Mouse (Mus musculus) liver, embryonic 14.5 days (tissue): ENCODE data around the gene R3hdm2. TPM values are rescaled to one million over a fixed set of nuclear protein-coding genes. Genes with fewer than 3 reads are reported as not detected.

Experiments
- ATAC-seq: fragments of 200-750 bp; cut with Nextera tagmentation; 2 replicates; pipeline ENCODE4 v1.8.0; 2017; ENCODE audit warnings: moderate number of reproducible peaks, mild to moderate bottlenecking, moderate library complexity; ENCODE audit not compliant: insufficient read depth
- DNase-seq, 3 experiments: peaks; one replicate each; pipeline ENCODE4 v3.0.0-alpha.2; 2012 to 2013; ENCODE audit warnings: low read depth in 3 of 3, low spot score in 3 of 3
- H3K27ac ChIP-seq: fragments of 300-500 bp; sonication (generic); 2 replicates; pipeline ENCODE4 v1.5.1; 2014; ENCODE audit warnings: moderate library complexity, mild to moderate bottlenecking, control low read depth, inconsistent platforms
- H3K27me3 ChIP-seq: fragments of 300-500 bp; sonication (generic); 2 replicates; pipeline ENCODE4 v1.6.1; 2014; ENCODE audit warnings: mild to moderate bottlenecking, low read length, moderate library complexity; ENCODE audit not compliant: control insufficient read depth, insufficient read depth
- H3K36me3 ChIP-seq: fragments of 300-500 bp; sonication (generic); replicated peaks from 2 replicates; pipeline ENCODE4 v1.6.1; 2014; ENCODE audit warnings: low read depth; ENCODE audit not compliant: control insufficient read depth, insufficient read depth
- H3K4me1 ChIP-seq, 2 experiments: fragments of 200-500 bp in 1 of 2; fragments of 300-500 bp in 1 of 2; sonication (generic) in 1 of 2; replicated peaks; 2 replicates each; pipeline ENCODE4 v1.6.1; 2012 to 2014; ENCODE audit warnings: antibody characterized with exemption in 1 of 2, inconsistent platforms in 1 of 2, low read length in 1 of 2; ENCODE audit not compliant: control insufficient read depth in 2 of 2, insufficient read depth in 2 of 2
- H3K4me2 ChIP-seq: fragments of 300-500 bp; sonication (generic); 2 replicates; pipeline ENCODE4 v1.6.1; 2014; ENCODE audit warnings: low read depth, mild to moderate bottlenecking, control low read depth, moderate library complexity
- H3K4me3 ChIP-seq, 2 experiments: fragments of 200-500 bp in 1 of 2; fragments of 300-500 bp in 1 of 2; sonication (generic) in 1 of 2; 2 replicates each; pipeline ENCODE4 v1.5.1; 2012 to 2014; ENCODE audit warnings: low read depth in 2 of 2, low read length in 2 of 2, mild to moderate bottlenecking in 2 of 2, control low read depth in 1 of 2, inconsistent platforms in 1 of 2, moderate library complexity in 1 of 2; ENCODE audit not compliant: insufficient read depth in 1 of 2
- H3K9ac ChIP-seq: fragments of 300-500 bp; sonication (generic); replicated peaks from 2 replicates; pipeline ENCODE4 v1.6.1; 2014; ENCODE audit warnings: mild to moderate bottlenecking, control low read depth, moderate library complexity
- H3K9me3 ChIP-seq: fragments of 300-500 bp; sonication (generic); 2 replicates; pipeline ENCODE4 v1.6.1; 2016; ENCODE audit warnings: low read length, mixed read lengths; ENCODE audit not compliant: control insufficient read depth
- CTCF ChIP-seq: IDR thresholded peaks from 2 replicates; pipeline ENCODE4 v1.5.1; 2016; ENCODE audit warnings: antibody characterized with exemption, low read depth, control low read depth
- EP300 ChIP-seq: IDR thresholded peaks from 2 replicates; pipeline ENCODE4 v1.6.1; 2016; ENCODE audit warnings: antibody characterized with exemption, low read depth
- WGBS: fragments of 180-500 bp; shearing (Covaris S2); extraction: QIAGEN DNeasy Blood & Tissue Kit; methylation state at CpG from one replicate; pipeline ENCODE4 v1.1.7; 2014; ENCODE audit not compliant: insufficient replicate concordance; 5-methylcytosine and 5-hydroxymethylcytosine counted together
- polyA plus RNA-seq, 2 experiments: library from polyadenylated mRNA; depleted of rRNA in 1 of 2; stranded (reverse) in 1 of 2; unstranded in 1 of 2; fragments of >200 nt; fragmentation: Nextera tagmentation in 1 of 2; extraction: Ambion mirVana in 1 of 2; gene quantifications; 2 replicates each; pipeline versions ENCODE4 v1.2.1 to v1.2.3; 2012 to 2014

The R3hdm2 gene
- polyA plus RNA-seq, 2 experiments: 9.0 to 10.9 TPM

DNA sequence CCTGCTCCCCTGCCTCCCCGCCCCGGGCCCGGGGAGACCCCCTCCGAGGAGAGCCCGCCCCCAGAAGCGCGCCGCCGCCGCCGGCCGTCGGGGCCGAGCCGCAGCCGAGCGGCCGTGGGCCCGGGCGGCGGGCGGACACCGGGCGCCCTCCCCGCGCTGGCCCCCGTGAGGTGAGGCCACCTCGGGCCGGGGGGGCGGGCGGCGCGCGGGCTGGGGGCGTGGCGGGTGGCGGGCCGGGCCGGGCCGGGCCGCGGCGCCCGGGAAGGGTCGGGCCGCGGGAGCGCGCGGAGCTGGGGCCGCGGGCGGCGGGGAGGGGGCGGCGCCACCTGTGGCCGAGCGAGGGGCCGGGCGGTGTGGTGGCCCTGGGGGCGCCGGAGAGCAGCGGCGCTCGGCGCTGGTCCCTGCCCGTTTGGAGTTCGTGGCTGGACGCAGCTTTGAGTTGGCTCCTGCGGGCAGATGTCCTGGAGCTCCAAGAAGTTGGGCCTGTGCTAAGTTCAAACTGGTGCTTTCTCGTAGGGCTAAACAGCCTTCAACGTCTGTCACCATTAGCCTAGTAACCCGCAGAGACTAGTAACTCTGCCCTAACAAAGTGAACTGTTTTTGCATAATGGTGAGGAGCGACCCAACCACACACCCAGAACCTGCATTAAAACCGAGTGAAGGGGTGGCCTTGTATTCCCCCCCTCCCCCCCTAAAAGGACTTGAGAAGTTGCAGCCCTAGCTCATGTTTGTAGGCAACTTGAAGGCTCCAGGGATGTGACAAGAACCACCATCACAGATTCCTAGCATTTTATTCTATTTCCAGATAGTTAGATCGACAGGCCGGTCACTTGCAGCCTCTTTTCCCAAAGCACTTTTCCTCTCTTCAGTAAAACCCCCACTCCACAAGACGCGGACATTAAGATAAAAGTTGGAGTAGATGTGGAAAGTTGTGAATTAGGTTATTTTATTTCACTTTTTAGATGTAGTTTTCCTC is 928 bp downstream of the R3hdm2 start:
- H3K27me3 ChIP-seq: no peaks in the 10 kb centered on the region
- no peaks in the 10 kb centered on the region for H3K9me3 ChIP-seq
- H3K4me1 ChIP-seq: peaks cover 3 to 12% of the 10 kb centered on the region in 2 experiments; a peak in 3 of 4 replicates
- TF ChIP-seq CTCF: no peak
- TF ChIP-seq EP300: no peak
- peak overlapping the region; percentile 54 for H3K27ac ChIP-seq
- H3K9ac ChIP-seq: peak overlapping the region; percentile 76
- no peaks in the 10 kb centered on the region for H3K36me3 ChIP-seq
- ATAC-seq (peak; percentile 81), DNase-seq (peak in 1 of 3 experiments; percentile 19)
- 2% methylated on average over 66 of the region's 79 CpGs for WGBS
- H3K4me3 ChIP-seq: peak overlapping the region; percentile 85 to 91
- peak overlapping the region; percentile 74 for H3K4me2 ChIP-seq

DNA sequence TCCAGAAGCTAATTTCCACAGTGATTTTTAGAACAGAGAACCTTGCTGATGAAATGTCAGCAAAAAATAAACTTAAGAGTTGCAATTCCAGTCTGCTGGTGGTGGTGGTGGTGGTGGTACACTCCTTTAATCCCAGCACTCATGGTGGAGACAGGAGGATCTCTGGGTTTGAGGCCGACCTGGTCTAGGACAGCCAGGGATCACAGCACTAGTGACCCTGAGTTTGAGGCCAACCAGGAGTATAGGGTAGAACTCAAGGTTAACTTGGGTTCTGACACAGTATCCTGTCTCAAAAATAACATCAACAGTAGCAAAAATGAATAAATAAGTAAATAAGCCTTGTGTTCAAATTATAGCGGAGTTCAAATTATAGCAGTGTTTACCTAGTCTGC is 1.6 kb downstream of the R3hdm2 start:
- Histone ChIP-seq H3K4me3 (peak overlapping the region; percentile 85 to 91; a peak in 2 of 4 replicates), H3K4me2 (peak overlapping the region; percentile 74), H3K27me3 (no peaks in the 10 kb centered on the region), H3K27ac (no peak overlapping the region; the same call in 1 of the 2 replicates), H3K9ac (peak overlapping the region; percentile 76), H3K4me1 (peaks cover 3 to 12% of the 10 kb centered on the region in 2 experiments; a peak in 3 of 4 replicates), H3K36me3 (no peaks in the 10 kb centered on the region), H3K9me3 (no peaks in the 10 kb centered on the region)
- no peak for DNase-seq
- no peak for ATAC-seq
- 50% methylated on average over 2 of the region's 2 CpGs for WGBS
- no peak for TF ChIP-seq CTCF
- TF ChIP-seq EP300: no peak

DNA sequence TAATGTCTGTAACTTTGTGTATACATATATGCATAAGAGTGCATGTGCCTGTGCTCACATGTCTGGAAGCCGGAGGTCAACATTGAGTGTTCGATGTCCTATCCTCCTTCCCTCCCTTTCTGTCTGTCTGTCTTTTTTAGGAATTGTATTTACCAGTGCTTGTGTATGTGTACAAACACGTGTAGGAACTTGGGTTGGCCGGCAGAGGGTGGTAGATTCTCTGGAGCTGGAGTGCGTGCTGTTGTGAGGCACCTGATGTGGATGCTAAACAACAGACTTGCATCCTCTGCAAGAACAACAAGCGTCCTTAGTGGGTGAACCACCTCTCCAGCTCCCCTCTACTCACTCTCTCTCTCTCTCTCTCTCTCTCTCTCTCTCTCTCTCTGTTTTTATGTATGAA is 11.6 kb downstream of the R3hdm2 start:
- ATAC-seq (no peak), DNase-seq (no peak)
- Histone ChIP-seq H3K4me3 (no peak overlapping the region), H3K27ac (no peak overlapping the region), H3K9ac (no peak overlapping the region), H3K9me3 (no peaks in the 10 kb centered on the region), H3K4me2 (no peak overlapping the region), H3K4me1 (no peaks in the 10 kb centered on the region), H3K36me3 (peaks cover 5% of the 10 kb centered on the region; the same call in 1 of the 2 replicates), H3K27me3 (no peaks in the 10 kb centered on the region)
- no peak for TF ChIP-seq EP300
- TF ChIP-seq CTCF: peak; percentile 38; the same call in 1 of the 2 replicates
- 71% methylated on average over 6 of the region's 6 CpGs for WGBS

DNA sequence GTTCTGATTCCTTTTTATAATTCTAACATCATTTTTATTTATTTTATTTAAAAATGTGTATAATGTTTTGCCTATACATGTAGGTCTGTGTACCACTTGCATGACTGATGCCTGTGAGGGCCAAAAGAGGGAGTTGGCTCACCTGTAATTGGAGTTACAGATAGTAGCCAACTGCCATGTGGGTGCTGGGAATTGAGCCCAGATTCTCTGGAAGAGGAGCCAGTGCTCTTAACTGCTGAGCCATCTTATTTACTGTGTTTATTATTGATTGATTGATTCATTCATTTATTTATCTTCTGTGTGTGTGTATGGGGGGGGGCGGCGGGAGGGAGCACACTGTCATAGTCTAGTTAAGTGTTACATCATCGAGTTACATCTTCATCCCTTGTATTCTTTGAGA is 24.6 kb downstream of the R3hdm2 start:
- no peak overlapping the region for H3K4me2 ChIP-seq
- H3K4me1 ChIP-seq: no peaks in the 10 kb centered on the region; a peak in 1 of 4 replicates
- H3K4me3 ChIP-seq: no peak overlapping the region
- DNase-seq (no peak), ATAC-seq (no peak)
- WGBS: 91% methylated on average over 3 of the region's 3 CpGs
- H3K9ac ChIP-seq: no peak overlapping the region
- no peak for TF ChIP-seq EP300
- TF ChIP-seq CTCF: no peak
- H3K27me3 ChIP-seq: no peaks in the 10 kb centered on the region
- peaks cover 4% of the 10 kb centered on the region for H3K36me3 ChIP-seq
- no peaks in the 10 kb centered on the region for H3K9me3 ChIP-seq
- no peak overlapping the region for H3K27ac ChIP-seq

DNA sequence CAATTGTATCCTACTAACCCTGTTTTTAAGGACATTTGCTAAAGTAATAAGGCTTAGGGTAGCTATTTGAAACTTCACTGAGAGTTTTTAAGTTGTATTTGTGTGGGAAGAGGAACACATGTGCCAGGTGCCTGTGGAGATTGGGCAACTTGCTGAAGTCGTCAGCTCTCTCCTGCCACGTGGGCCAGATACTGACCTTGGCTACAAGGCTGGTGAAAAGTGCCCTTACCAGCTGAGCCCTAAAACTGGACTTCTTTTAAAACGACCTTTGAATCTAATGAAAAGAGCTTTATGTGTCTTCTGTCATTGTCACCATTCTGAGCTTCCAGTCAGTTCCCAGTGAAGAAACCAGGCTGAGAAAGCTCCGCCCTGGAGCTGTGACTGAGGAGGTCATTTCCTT is 27.3 kb downstream of the R3hdm2 start:
- no peaks in the 10 kb centered on the region for H3K9me3 ChIP-seq
- no peaks in the 10 kb centered on the region; a peak in 2 of 4 replicates for H3K4me1 ChIP-seq
- TF ChIP-seq CTCF (no peak), EP300 (no peak)
- no peak overlapping the region for H3K4me2 ChIP-seq
- H3K27ac ChIP-seq: no peak overlapping the region
- DNase-seq (no peak), ATAC-seq (no peak)
- no peaks in the 10 kb centered on the region for H3K36me3 ChIP-seq
- H3K4me3 ChIP-seq: no peak overlapping the region
- 34% methylated on average over 4 of the region's 4 CpGs for WGBS
- no peak overlapping the region for H3K9ac ChIP-seq
- H3K27me3 ChIP-seq: no peaks in the 10 kb centered on the region
